Mouse (Mus musculus): ENCODE results near the gene Rtn4. TPM values are rescaled to one million over a fixed set of nuclear protein-coding genes. Genes with fewer than 3 reads are reported as not detected.
"Not testable (repeated sequence)": the region's sequence is repeated elsewhere in the genome, so short reads cannot be mapped to it uniquely, and the experiment has no call there.

Rtn4 gene
- total and polyA plus RNA-seq, 3 experiments, result 46.5 to 202 (median 57.8) TPM

DNA sequence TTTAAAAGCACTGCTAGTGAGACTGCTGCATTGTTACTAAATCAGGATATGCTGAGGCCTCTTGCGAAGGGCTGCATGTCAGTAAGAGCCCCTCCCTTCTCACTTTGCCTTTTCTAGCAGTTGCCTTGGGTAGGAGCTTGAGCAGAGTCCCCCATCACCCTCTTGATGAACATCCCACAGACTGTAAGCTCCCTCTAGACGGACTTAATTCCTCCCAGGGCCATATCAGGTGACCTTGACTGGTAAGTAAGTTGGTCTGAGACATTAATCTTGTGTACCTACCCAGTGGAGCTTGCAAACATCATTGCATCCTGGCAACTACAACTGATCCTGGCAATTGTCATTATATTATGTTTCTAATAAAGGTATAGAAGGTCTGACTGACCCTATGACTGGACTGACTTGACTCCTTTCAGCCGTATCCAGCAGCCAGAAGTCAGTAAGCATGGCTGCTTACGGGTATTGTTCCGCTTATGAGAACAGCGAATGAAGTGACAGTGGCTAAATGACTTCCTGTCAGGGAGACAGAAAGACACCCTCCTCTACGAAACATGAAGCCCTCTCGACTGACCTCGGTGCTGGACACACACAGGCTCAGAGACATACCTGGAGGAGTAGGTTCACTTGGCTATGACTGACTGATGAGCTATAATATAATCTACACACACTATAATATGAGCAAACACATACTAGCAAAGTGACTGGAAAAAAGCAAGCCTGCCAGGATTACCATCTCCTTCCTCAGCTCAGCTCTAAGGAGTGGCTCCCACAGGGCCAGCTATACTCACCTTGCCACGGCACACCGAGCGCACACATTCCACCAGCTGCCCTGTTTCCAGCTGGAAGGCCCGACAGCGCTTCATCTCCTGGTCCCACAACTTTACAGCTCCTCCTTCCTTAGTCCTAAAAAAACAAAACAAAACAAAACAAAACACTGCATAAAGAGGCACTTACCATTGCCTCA is 59.2 kb downstream of the Rtn4 start:
- no peaks in the 10 kb centered on the region for H3K79me2 ChIP-seq (ENCODE audit: control insufficient read depth, insufficient read depth, low read length, poor library complexity)
- no peak overlapping the region for H3K9ac ChIP-seq (ENCODE audit: control insufficient read depth, low read depth, low read length, poor library complexity, severe bottlenecking)
- H3K4me3 ChIP-seq (ENCODE audit: control insufficient read depth in 1 of 2, insufficient read depth in 1 of 2, low read depth in 2 of 2, low read length in 2 of 2), result no peak overlapping the region
- no peak for DNase-seq (ENCODE audit: low read depth, low spot score)
- no peak for TF ChIP-seq CHD2 (IDR thresholded peaks at IDR 0.05; ENCODE audit: low read length)
- no peak for TF ChIP-seq EP300 (IDR thresholded peaks at IDR 0.05; ENCODE audit: low read depth in 1 of 2, low read length in 2 of 2)
- no peak for TF ChIP-seq USF2 (IDR thresholded peaks at IDR 0.05; ENCODE audit: borderline replicate concordance in 1 of 2, insufficient read depth in 1 of 2, low read depth in 1 of 2, low read length in 2 of 2)
- TF ChIP-seq GATA1 (IDR thresholded peaks at IDR 0.05; ENCODE audit: low read depth, low read length), result no peak
- TF ChIP-seq KAT2A (conservative IDR thresholded peaks at IDR 0.05; ENCODE audit: low read depth, low read length), result no peak
- TF ChIP-seq ELF1 (IDR thresholded peaks at IDR 0.05; ENCODE audit: low read depth, low read length), result no peak
- no peak for TF ChIP-seq ZNF384 (IDR thresholded peaks at IDR 0.05; ENCODE audit: low read depth, low read length)
- TF ChIP-seq USF1 (IDR thresholded peaks at IDR 0.05; ENCODE audit: low read depth, low read length), result no peak
- TF ChIP-seq CHD1 (IDR thresholded peaks at IDR 0.05; ENCODE audit: low read depth, low read length), result no peak
- no peak for TF ChIP-seq SIN3A (IDR thresholded peaks at IDR 0.05; ENCODE audit: low read length)
- TF ChIP-seq RAD21 (IDR thresholded peaks at IDR 0.05; ENCODE audit: low read depth, low read length), result no peak
- TF ChIP-seq MAZ (IDR thresholded peaks at IDR 0.05; ENCODE audit: low read depth, low read length), result no peak
- no peak for TF ChIP-seq RCOR1 (IDR thresholded peaks at IDR 0.05; ENCODE audit: low read depth, low read length)
- no peak for TF ChIP-seq ZKSCAN1 (IDR thresholded peaks at IDR 0.05; ENCODE audit: low read depth, low read length)
- TF ChIP-seq ZC3H11A (IDR thresholded peaks at IDR 0.05; ENCODE audit: low read depth, low read length), result no peak
- TF ChIP-seq POLR2AphosphoS5 (IDR thresholded peaks at IDR 0.05; ENCODE audit: borderline replicate concordance, low read depth, low read length), result no peak
- TF ChIP-seq NRF1 (IDR thresholded peaks at IDR 0.05; ENCODE audit: insufficient read depth, low read depth, low read length, poor library complexity, severe bottlenecking), result no peak
- TF ChIP-seq TCF12 (IDR thresholded peaks at IDR 0.05; ENCODE audit: low read depth, low read length), result no peak
- TF ChIP-seq GABPA (IDR thresholded peaks at IDR 0.05; ENCODE audit: low read depth, low read length), result no peak
- TF ChIP-seq JUND (IDR thresholded peaks at IDR 0.05; ENCODE audit: low read depth, low read length), result no peak
- H3K4me1 ChIP-seq (ENCODE audit: control insufficient read depth in 1 of 2, insufficient read depth in 2 of 2, low read length in 2 of 2), result peaks cover 3 to 7% of the 10 kb centered on the region in 2 experiments; a peak in 3 of 4 replicates
- no peaks in the 10 kb centered on the region for H3K27me3 ChIP-seq (ENCODE audit: control insufficient read depth in 1 of 2, insufficient read depth in 2 of 2, low read length in 2 of 2)
- no peak overlapping the region for H3K27ac ChIP-seq (ENCODE audit: control insufficient read depth, low read depth, low read length)
- peaks cover 0 to 4% of the 10 kb centered on the region in 2 experiments; a peak in 2 of 4 replicates for H3K36me3 ChIP-seq (ENCODE audit: control insufficient read depth in 1 of 2, insufficient read depth in 2 of 2, low read length in 2 of 2)
- no peaks in the 10 kb centered on the region for H3K9me3 ChIP-seq (replicated peaks; ENCODE audit: insufficient read depth, low read length)

- H3K4me1 ChIP-seq (ENCODE audit: control insufficient read depth in 1 of 2, insufficient read depth in 2 of 2, low read length in 2 of 2); H3K9ac ChIP-seq (ENCODE audit: control insufficient read depth, low read depth, low read length, poor library complexity, severe bottlenecking); H3K9me3 ChIP-seq (replicated peaks; ENCODE audit: insufficient read depth, low read length); DNase-seq (ENCODE audit: low read depth, low spot score); H3K36me3 ChIP-seq (ENCODE audit: control insufficient read depth in 1 of 2, insufficient read depth in 2 of 2, low read length in 2 of 2); H3K79me2 ChIP-seq (ENCODE audit: control insufficient read depth, insufficient read depth, low read length, poor library complexity); H3K27ac ChIP-seq (ENCODE audit: control insufficient read depth, low read depth, low read length); H3K4me3 ChIP-seq (ENCODE audit: control insufficient read depth in 1 of 2, insufficient read depth in 1 of 2, low read depth in 2 of 2, low read length in 2 of 2); H3K27me3 ChIP-seq (ENCODE audit: control insufficient read depth in 1 of 2, insufficient read depth in 2 of 2, low read length in 2 of 2): not testable (repeated sequence)
These were observed 63.3 kb downstream of the Rtn4 start for GRCm38 (mm10) chr11:29756007-29756406.

Data from MEL (cell line).